In the genomic region with DNA sequence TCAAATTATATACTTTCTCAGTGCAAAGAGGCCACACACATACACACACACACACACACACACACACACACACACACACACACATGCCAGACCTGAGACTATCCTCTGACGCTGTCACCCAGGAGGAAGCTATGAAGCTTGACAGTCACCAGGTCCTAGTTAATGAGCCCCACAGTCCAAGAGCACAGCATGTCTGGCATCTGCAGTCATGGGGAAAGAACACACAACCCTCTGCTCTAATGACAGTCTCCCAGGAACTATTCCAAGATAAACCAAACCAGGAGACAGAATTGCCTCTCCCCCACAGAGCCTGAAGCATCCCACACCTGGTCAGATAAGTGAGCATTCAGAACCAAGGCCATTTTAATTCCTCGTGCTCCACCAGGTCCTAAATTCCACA, we compare ENCODE assay signal across 11 mouse cellular contexts.
DNase-seq lines count a peak whose midpoint lies in the region; ATAC-seq and TF ChIP-seq lines count a peak whose summit lies in the region.
"Had no signal": no experiment of that assay in that cellular context is flagged by ENCODE, and none has a peak within 500 bp of the region (broad histone marks: within the 10 kb centered on the region; RNA-seq: fewer than 3 reads in every experiment).

No protein-coding gene starts in this region.

- H3K9ac ChIP-seq in hindbrain, embryonic 13.5 days = no peak overlapping the region
- no peak overlapping the region for H3K9ac ChIP-seq in hindbrain, postnatal 0 days (replicated peaks; ENCODE audit: low read length)
- H3K9ac ChIP-seq: embryonic facial prominence, embryonic 12.5 days had no signal

- no peak overlapping the region for H3K4me3 ChIP-seq in hindbrain, embryonic 13.5 days
- H3K4me3 ChIP-seq in hindbrain, embryonic 10.5 days = no peak overlapping the region
- H3K4me3 ChIP-seq in hindbrain, postnatal 0 days (ENCODE audit: low read length) = no peak overlapping the region
- H3K4me3 ChIP-seq: embryonic facial prominence, embryonic 12.5 days had no signal

- H3K36me3 ChIP-seq in hindbrain, embryonic 13.5 days = no peaks in the 10 kb centered on the region
- H3K36me3 ChIP-seq in hindbrain, embryonic 10.5 days = no peaks in the 10 kb centered on the region
- H3K36me3 ChIP-seq in hindbrain, postnatal 0 days (ENCODE audit: insufficient read depth, low read length) = no peaks in the 10 kb centered on the region
- H3K36me3 ChIP-seq: embryonic facial prominence, embryonic 12.5 days had no signal

- no peak for DNase-seq in hindbrain, embryonic 10.5 days (ENCODE audit: low spot score)
- DNase-seq in brain, adult 2 months (ENCODE audit: low read depth, low spot score) = peak; percentile 75
- DNase-seq in cerebellum, adult 9-11 months = peak; percentile 63
- peak; percentile 55 for DNase-seq in hindbrain, postnatal 0 days (ENCODE audit: low spot score)
- no peak for DNase-seq in frontal cortex, postnatal 36 days (ENCODE audit: low spot score in 2 of 2)
- no peak for DNase-seq in urinary bladder, adult 18-20 months (ENCODE audit: low spot score in 2 of 2)
- no peak for DNase-seq in urinary bladder, postnatal 14 days (ENCODE audit: low spot score)
- DNase-seq: adrenal gland, postnatal 10 days had no signal

- no peaks in the 10 kb centered on the region for H3K27me3 ChIP-seq in hindbrain, embryonic 13.5 days
- H3K27me3 ChIP-seq in hindbrain, embryonic 10.5 days (ENCODE audit: insufficient read depth, poor library complexity, severe bottlenecking) = no peaks in the 10 kb centered on the region
- no peaks in the 10 kb centered on the region for H3K27me3 ChIP-seq in hindbrain, postnatal 0 days (ENCODE audit: insufficient read depth, low read length)
- H3K27me3 ChIP-seq: embryonic facial prominence, embryonic 12.5 days had no signal

- no peak overlapping the region for H3K4me2 ChIP-seq in hindbrain, embryonic 13.5 days
- no peak overlapping the region for H3K4me2 ChIP-seq in hindbrain, postnatal 0 days (ENCODE audit: low read depth, low read length)
- H3K4me2 ChIP-seq: embryonic facial prominence, embryonic 12.5 days had no signal

- peak; percentile 39; the same call in 1 of the 2 replicates for ATAC-seq in hindbrain, embryonic 13.5 days (ENCODE audit: low FRiP score)
- ATAC-seq in hindbrain, postnatal 0 days = peak; percentile 79
- ATAC-seq: lung, postnatal 0 days had no signal

- TF ChIP-seq CTCF in hindbrain, postnatal 0 days (IDR thresholded peaks at IDR 0.05; ENCODE audit: low read depth) = no peak

- no peaks in the 10 kb centered on the region for H3K9me3 ChIP-seq in hindbrain, embryonic 13.5 days
- H3K9me3 ChIP-seq in hindbrain, embryonic 10.5 days = no peaks in the 10 kb centered on the region
- no peaks in the 10 kb centered on the region for H3K9me3 ChIP-seq in hindbrain, postnatal 0 days (ENCODE audit: low read length)
- H3K9me3 ChIP-seq: embryonic facial prominence, embryonic 12.5 days had no signal

- H3K27ac ChIP-seq in hindbrain, embryonic 13.5 days = 0 out of 2 replicates have a peak overlapping the region, but pooled peaks have one; percentile 1
- no peak overlapping the region for H3K27ac ChIP-seq in hindbrain, embryonic 10.5 days
- H3K27ac ChIP-seq in hindbrain, postnatal 0 days = no peak overlapping the region

- H3K4me1 ChIP-seq in hindbrain, embryonic 13.5 days (replicated peaks) = 0 out of 2 replicates have a peak, but pooled peaks cover 3% of the 10 kb centered on the region
- H3K4me1 ChIP-seq in hindbrain, embryonic 10.5 days (replicated peaks) = peaks cover 8% of the 10 kb centered on the region
- H3K4me1 ChIP-seq in hindbrain, postnatal 0 days (ENCODE audit: insufficient read depth, low read length) = no peaks in the 10 kb centered on the region

- 63% methylated on average over 2 of the region's 2 CpGs for WGBS in hindbrain, embryonic 13.5 days
- WGBS in hindbrain, embryonic 10.5 days = 67% methylated on average over 2 of the region's 2 CpGs
- 39% methylated on average over 2 of the region's 2 CpGs for WGBS in hindbrain, postnatal 0 days

Comparison
In these comparisons a context has a peak if more than half of its experiments do, and no peak if none do; other contexts are left out.
1. DNase-seq: peak in brain, adult 2 months (single experiment), cerebellum, adult 9-11 months (single experiment) and hindbrain, postnatal 0 days (single experiment); none in hindbrain, embryonic 10.5 days (single experiment), frontal cortex, postnatal 36 days (0 of 2), urinary bladder, adult 18-20 months (0 of 2) and urinary bladder, postnatal 14 days (single experiment).